Mouse (Mus musculus): Measurements from ENCODE around the gene Lingo3.

Gene Lingo3

DNA sequence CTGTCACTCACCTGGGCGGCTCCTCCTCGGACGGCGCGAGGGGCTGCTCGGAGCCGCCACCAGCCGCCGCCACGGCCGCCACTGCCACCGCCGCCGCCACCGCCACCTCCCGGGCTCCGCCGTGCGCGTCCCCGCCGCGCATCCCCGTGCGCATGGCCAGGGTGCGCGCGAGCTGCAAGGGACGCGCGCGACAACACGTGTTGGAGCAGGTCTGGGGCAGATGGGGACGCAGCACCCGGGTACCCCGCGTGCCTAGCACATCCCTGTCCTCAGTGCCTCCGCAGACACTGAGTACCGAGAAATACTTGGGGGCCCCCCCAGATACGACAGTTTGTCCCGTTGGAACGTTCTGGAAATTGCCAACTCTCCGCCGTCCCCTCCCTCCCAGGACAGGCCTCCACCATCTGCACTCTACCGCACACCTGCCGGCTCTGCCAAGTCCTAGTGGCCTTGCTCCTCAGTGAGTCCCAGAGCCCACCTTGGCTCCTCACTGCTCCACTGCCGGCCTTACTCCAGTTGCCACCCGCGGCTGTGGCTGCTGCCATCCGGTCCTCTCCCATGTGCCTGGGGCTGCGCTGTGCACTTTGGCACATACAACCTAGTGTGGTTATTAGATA, at the start of gene Lingo3:
Gene Lingo3 (minus strand): TSS at position 109 of the 617 bp plus-strand sequence.
- DNase-seq (ENCODE audit: low spot score in 2 of 2): no peak

DNA sequence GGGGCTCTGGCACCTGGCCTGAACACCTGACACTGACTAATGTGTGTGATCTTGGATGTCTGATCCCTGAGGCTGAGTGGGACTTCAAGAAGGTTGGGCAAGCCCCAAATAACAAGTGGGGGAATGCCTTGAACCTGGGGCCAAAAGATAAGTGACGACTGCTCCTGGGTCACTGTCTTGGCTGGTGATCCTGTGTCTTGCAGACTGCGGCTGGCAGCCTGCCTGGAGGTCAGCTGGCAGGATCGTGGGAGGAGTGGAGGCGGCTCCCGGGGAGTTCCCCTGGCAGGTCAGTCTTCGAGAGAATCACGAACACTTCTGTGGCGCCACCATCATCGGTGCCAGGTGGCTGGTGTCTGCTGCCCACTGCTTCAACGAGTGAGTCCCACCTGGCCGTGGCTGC, 43.3 kb upstream of the Lingo3 start:
- DNase-seq (ENCODE audit: low spot score in 2 of 2): peak in 1 of 2 experiments; percentile 63

DNA sequence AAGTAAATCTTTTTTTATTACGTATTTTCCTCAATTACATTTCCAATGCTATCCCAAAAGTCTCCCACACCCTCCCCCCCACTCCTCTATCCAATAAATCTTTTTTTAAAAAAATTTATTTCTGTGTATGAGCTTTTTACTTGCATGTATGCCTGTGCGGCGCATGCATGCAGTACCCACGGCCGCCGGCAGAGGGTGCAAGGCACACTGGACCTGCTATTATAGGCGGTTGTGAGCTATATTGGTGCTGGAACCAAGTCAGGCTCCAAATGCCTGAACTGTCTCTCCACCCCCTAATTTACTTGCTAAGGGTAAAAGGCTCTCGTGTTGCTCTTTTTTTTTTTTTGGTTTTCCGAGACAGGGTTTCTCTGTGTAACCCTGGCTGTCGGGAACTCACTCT, 37.5 kb upstream of the Lingo3 start:
- DNase-seq (ENCODE audit: low spot score in 2 of 2): peak; percentile 51 to 64

DNA sequence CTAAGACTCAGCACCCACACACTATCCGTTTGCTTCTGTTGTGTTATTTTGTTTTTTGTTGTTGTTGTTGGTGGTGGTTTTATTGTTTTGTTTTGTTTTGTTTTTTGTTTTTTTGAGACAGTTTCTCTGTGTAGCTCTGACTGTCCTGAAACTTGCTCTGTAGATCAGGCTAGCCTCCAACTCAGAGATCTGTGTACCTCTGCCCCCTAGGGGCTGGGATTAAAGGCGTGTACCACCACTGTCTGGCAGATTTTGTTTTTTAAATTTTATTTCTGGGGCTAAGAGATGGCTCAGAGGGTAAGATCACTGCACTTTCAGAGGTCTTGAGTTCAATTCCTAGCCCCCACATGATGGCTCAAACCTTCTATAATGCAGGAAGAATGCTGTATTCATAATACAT, 37.1 kb upstream of the Lingo3 start:
- no peak for DNase-seq (ENCODE audit: low spot score in 2 of 2)

DNA sequence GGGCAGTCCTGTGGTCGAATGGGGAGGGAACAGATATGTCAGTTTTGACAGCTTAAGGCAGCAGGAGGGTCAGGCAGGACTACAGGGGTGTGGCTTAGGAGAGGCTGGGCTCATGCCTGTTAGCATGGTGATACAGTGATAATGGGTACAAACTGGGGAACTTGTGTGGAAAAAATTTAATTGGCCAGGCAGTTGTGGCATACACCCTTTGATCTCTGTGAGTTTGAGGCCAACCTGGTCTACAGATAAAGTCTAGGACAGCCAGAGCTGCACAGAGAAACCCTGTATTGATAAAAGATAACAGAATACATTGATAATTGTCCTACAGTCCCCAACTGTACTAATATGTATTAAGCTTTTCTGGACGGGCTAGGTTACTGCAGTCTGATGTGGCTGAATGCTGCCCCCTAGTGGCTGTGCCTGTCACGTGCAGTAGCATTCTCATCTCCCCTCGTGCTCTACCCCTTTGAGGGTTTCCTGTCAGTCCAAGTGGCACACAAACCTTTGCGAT, 36.3 kb upstream of the Lingo3 start:
- peak; percentile 35 to 45 for DNase-seq (ENCODE audit: low spot score in 2 of 2)

DNA sequence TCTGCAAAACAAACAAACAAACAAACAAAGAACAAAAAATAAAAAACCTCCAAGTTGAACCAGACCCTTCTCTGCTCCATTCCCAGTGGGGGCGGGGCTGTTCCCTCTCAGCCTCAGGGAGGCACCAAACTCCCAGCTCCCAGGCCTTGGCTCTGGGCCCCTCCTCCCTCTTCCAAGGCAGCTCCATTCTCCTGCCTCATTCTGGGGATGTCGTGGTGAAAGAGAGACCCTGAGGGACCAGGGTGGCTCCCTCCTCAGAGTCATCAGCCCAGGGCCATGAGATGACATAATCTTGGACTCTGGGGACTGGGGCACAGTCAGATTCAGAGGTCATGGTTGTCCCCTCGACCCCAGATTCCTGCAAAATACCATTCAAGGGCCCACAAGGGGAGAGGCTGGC, 32.8 kb upstream of the Lingo3 start:
- no peak for DNase-seq (ENCODE audit: low spot score in 2 of 2)

DNA sequence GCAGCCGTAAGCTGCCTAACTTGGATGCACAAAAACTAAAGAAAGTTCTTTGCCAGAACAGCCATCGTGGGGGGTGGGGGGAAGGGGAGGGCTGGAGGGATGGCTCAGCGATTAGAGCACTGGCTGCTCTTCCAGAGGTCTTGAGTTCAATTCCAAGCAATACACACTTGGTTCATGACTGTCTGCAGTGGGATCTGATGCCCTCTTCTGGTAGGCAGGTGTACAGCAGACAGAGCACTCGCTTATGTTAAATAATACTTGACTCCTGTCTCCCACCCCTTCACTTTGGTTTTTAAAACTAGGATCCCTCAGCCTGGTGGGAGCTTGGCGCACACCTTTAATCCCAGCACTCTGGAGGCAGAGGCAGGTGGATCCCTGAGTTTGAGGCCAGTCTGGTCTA, 32.2 kb upstream of the Lingo3 start:
- DNase-seq (ENCODE audit: low spot score in 2 of 2): peak in 1 of 2 experiments; percentile 42

DNA sequence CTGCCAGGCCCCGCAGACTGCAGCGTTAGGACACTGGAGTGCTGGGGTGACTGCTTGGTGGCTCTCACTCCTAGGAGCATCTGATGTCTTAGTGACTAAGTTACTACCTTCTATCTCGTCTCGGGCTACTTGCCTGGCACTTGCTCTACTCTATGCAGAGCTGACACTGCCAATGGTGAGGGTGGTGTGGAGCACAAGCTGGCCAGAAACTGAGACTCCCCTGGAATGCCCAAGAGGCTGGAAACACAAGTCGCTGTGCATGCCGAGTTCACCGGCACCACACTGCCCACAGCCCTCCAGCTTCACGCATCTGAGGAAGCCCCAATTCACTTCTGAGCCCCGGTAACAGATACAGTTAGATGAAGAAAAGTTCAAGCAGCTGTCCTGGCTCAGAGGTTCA, 30.2 kb upstream of the Lingo3 start:
- DNase-seq (ENCODE audit: low spot score in 2 of 2): no peak

DNA sequence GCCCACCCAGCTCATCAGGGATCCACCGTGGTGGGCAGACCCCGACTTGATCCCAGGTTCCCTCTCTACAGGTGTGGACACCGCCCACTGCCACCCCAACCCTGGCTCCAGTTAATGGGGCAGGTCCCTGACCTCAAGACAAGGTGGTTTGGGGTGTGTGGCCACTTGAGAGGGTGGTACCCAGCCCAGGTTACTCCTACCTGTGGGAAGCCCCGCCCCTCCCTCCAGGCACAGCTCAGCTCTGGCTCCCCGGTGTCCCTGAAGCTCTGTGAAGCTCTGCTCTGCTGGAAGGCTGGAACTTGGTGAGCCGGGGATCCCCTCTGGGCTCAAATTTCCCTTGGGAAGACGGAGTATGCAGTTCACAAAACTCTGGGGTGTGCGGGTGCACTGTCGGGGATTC, 27.7 kb upstream of the Lingo3 start, which contains the start of gene Tmprss9:
Gene Tmprss9 (plus strand): TSS at position 268 of the 400 bp plus-strand sequence.
- no peak for DNase-seq (ENCODE audit: low spot score in 2 of 2)

DNA sequence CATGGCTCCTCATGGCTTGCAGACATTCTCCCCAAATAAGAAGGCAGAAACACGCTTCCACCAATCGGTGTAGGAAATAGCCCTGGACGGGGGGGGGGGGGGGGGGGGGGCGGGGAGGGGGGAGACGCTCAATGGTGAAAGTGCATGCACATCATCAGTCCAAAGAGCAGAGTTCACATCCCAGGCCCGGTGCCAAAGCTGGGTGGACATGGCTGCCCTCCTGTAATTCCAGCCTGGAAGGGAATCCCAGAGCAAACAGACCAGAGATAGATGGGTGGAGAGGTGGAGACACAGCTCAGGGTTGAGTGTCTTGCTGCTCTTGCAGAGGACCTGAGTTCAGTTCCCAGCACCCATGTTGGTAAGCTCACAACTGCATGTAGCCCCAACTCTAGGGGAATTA, 27.2 kb upstream of the Lingo3 start:
- DNase-seq (ENCODE audit: low spot score in 2 of 2): no peak

DNA sequence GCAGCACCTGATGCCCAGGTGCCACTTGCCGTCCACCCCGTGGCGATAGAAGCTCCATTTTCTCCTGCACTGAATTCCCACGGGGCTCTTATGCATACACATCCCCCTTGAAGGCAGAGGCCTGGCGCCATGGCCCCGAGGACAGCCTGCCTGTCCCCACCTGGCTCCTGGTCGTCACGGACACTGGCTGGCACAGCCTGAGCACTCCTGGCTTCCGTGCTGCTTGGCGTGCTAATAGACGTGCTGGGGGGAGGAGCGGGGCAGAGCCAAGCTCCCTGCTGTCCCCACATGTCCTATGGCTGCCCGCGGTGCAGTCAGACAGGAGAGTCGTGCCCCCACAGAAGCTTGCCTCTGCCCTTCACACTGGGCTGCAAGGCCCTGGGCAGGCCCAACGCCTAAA, 20.6 kb upstream of the Lingo3 start:
- DNase-seq (ENCODE audit: low spot score in 2 of 2): no peak

DNA sequence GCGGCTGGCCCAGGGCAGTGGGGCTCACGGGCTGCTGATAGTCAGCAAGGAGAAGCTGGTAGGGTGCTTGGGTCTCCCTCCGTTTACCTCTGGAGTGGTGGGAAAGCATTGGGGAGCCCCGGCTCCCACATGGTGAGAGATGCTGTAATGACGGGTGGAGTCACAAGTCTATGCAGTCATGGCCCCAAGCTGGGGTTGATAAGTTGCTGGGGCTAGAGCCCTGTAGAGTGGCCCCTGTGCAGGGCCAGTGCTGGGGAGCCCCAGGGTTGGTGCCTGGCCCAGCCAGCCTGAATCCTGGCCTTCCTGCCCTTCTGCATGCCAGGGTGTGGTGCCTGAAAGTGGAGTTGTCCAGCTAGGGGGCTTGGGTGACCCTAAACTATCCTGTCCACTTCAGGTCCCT, 18.5 kb upstream of the Lingo3 start:
- DNase-seq (ENCODE audit: low spot score in 2 of 2): no peak

DNA sequence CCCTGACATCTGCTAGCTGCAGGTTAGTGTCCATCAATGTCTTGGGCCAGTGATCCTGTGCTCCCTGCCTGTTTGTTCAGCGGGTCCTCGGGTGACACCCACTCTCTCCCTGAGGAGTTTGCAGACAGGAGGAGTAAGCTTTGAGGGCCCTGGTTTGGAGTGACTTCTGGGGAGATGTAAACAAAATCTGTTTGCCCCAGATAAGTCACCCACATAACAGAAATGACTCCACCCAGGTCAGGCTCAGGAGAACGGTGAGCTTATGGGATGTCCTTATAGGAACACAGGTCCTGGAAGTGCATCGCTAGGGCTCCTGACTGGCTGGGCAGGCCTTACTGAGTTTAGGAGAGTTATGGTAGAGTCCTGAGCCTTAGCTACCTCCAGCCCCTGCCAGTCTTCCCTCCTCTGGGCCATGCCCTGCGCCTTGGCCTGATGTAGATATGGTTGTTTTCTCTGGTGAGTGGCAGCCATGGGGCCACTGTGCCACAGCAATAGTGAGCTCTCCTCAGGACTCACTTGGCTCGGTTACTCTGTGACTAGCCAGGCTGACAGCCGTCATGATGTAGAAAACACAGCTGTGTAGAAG, 14.6 kb upstream of the Lingo3 start:
- DNase-seq (ENCODE audit: low spot score in 2 of 2): no peak

DNA sequence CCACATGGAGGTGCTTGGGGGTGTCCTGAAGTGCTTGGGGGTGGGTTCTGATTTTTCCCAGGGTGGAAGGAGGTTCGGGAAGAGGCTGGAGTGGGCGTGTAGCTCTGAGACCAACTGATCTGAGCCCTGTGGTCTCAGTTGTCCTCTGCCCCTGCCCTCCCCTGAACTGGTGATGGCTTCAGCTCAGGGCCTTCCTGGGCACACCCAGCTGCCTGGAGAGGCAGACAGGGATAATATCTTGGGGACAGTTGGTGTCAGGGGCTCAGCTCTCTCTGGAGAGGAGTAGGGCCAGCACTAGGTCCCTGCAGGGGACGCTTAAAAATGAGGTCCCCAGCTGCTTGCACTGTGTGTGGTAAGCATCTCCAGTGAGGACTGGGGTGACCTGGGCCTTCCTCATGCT, 14.0 kb upstream of the Lingo3 start:
- DNase-seq (ENCODE audit: low spot score in 2 of 2): no peak

DNA sequence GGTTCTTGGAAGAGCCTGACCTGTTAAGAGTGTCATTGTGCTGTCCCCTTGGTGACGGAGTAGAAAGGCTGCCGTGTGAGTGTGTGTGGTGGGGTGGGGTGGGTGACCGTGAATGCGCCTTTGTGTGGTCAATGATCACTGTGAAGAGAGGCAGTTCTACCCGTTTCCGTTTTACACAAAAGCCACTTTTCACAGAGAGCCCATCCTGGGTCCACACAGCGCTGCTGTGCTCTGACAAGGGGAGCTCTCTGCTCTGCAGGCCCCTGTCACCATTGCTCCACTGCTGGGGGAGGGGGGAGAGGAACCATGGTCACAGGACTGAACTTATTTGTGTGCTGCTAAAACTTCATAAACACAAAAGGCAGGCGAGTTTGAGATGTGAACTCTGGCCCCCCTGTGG, 13.5 kb upstream of the Lingo3 start:
- DNase-seq (ENCODE audit: low spot score in 2 of 2): no peak

DNA sequence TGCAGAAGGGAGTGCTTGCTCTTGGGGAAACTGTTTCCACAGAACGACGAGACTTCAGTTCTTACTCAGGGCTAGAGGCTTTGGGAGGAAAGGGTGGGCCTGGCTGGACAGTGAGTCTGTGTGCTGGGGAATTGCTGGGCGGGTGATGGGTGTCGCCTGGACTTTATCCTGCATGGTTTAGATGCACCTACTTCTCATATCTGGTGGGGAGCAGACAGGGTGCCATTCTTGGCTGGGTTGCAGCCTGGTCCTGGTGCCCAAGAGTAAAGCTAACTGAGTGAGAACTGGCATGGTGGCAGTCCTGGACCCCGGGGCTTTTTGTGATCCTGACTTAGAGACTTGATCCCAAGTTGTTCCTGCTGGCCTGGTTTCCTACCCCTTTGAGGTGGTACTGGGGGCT, 13.1 kb upstream of the Lingo3 start:
- no peak for DNase-seq (ENCODE audit: low spot score in 2 of 2)

DNA sequence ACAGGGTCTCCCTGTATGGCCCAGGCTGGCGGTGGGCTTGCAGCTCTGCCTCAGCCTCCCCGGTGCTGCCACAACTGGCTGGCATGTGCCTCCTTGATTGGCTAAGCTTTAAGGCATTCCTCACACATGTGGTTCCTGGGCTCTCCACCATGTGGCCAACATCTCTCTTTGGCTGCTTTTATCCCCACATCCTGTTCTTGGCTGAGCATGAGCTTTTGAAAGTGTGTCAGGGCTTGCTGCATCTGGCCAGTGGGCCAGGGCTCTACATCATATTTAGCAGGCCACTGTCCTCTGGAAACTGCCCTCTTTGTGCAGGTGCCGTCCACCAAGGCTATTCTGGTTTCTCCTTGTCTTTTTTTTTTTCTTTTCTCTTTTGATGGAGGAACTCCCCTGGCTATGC, 12.4 kb upstream of the Lingo3 start:
- DNase-seq (ENCODE audit: low spot score in 2 of 2): no peak

DNA sequence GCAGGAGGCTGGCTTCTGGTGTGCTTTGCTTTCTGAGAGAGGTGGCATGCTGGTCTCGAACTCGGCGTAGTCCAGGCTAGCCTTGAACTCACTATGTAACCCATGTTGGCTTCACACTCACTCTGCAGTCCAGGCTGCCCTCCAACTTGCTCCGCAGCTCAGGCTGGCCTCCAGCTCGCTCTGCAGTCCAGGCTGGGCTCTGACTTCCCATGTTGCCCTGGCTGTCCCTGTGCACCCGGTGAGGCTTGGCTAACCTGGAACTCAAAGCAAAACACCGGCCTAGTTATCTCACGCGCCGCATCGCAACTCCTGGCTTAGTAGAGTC, 11.9 kb upstream of the Lingo3 start:
- DNase-seq (ENCODE audit: low spot score in 2 of 2): no peak

DNA sequence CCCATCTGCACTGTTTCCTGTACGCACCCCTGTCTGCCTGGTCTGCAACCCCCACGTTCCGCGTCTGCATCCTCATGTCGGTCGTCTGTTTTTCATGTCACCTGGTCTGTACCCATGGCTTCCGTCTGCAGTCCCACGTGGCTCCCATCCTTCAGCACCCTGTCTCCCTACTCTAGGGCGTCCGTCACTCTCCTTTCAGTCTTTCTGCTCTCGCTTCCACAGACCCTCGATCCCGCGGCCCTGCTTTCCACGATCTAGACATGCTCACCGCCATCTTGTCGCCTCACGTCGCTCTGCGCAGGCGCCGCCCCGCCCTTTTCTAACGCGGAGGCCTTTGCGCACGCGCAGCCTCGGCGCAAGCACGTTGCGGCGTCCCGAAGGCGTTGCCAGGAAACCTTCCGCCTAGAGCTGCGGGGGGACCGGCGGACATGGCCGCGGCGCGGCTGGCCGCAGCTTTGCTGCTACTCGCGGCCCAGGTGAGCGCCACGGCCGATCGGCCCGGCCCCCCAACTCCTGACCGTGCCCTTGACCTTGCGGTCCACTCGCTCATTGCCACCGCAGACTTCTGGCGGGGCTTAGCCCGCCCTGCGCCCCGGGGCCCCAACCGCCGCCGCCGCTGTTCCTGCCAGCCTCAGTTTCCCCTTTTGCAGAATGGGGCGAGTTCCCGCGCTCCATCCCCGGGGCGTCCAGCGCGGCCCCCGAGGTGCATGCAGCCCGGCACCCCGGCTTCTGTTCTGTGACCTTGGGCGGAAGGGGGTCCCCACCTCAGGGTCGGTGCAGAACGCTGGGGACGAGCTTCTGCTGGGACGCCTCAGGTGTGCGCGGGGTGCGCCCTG, 11.3 kb upstream of the Lingo3 start, which contains the start of the genes Lsm7 and Sppl2b:
Gene Lsm7 (minus strand): TSS at position 297 of the 836 bp plus-strand sequence.
Gene Sppl2b (plus strand): TSS at position 363 of the 836 bp plus-strand sequence.
- peak; percentile 96 to 97 for DNase-seq (ENCODE audit: low spot score in 2 of 2)

DNA sequence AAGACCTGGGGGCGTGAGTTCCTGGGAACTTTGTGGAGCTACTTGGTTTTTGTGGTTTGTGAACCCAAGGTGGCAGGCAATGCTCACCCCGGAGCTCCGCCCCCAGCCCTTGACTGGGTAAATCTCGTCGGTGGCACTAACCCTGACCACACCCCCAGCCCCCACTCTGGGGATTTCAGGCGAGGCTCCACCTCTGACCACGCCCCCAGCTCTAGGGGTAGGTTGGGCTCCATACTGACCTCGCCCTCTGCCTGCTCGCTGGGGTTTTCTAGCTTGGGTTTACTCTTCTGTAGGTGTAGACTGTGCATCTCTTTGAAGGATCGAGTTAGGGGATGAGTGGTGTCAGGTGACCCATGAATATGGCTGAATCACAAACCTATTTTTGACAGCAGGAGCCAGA, 4.7 kb upstream of the Lingo3 start:
- no peak for DNase-seq (ENCODE audit: low spot score in 2 of 2)

DNA sequence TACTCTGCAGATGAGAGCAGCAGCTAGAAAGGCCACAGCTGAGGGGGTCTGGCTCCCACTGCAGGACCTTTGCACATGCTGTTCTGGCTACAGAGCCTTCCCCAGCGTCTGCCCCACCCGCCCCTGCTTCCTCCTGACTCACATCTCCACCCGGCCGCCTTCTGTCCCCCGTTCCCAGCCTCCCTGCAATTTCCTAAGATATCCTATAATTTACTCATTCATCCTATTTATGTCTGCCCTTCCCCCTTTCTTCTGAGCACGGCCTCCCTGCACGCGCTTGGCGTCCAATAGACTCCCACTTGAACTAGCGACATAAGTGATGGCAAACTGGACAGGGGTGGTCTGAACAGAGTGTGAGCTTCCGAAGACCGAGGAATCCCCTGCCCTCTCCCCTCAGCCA, 1.9 kb upstream of the Lingo3 start:
- DNase-seq (ENCODE audit: low spot score in 2 of 2): no peak

DNA sequence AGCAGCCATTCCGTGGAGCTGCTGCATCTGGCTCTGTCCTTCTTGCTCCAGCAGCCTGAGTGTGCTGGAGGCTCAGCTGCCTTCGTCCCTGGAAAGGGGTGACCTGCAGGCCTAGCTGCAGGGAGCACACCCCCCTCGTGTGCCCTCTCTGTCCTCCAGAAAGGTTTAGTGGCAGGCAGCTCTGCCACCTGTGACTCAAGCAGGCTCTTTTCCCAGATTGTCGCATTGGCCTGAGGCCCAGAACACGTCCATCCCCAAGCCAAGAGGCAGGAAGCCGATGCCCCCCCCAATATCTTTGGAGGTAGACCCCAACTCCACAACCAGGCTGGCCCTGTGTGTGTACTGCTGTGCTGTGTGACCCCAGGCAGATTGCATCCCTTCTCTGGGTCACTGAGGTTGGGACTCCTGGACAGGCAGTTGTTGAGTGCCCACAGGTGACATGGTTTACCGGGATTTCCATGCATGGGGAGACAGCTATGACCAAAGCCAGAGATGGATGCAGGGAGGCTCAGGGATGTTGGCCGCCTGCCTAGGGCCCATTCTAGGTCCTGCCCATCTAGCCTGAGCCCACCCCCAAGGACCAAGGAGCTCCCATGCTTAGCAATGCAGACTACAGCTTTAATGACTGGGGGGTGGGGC, 1.3 kb upstream of the Lingo3 start:
- no peak for DNase-seq (ENCODE audit: low spot score in 2 of 2)

Measured in urinary bladder, postnatal 36 days (tissue).